Mouse (Mus musculus) heart, postnatal 14 days (tissue): Measurements from ENCODE around the gene Supt4a. TPM values are rescaled to one million over a fixed set of nuclear protein-coding genes. Genes with fewer than 3 reads are reported as not detected.

Source experiments
- DNase-seq, 2 experiments: peaks; one replicate each; pipeline ENCODE4 v3.0.0; 2021 to 2022
- intact Hi-C: fragments of 180-260 bp; cut with DNase I; formaldehyde crosslinking; loops from one replicate; pipeline ENCODE4 v1.15.1; 2025
- total RNA-seq, 2 experiments: library from RNA; stranded (reverse); gene quantifications; 2 replicates each; pipeline ENCODE4 v1.2.3; 2021

Supt4a gene
- total RNA-seq, 2 experiments from 2014 or later: 47.8 to 51.1 TPM

DNA sequence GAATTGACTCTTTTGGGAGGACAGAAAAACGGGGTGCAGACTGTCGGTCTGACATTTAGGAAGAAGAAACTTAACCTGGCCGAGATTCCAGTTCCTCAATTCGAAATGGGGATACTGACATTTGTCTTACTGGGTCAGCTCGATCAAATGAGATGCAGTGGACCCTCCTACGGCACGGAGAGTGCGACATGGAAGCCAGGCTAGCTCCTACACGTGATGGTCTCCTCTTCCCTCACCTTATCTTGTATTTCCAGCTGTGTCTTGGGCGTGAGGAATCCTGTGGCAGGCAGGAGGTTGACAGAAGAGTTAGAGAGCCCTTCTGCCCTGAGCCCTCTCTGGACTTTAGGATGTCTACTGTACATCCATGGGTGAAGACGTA, 12.7 kb downstream of the Supt4a start:
- no peak for DNase-seq
- intact Hi-C loops: no loop called here

DNA sequence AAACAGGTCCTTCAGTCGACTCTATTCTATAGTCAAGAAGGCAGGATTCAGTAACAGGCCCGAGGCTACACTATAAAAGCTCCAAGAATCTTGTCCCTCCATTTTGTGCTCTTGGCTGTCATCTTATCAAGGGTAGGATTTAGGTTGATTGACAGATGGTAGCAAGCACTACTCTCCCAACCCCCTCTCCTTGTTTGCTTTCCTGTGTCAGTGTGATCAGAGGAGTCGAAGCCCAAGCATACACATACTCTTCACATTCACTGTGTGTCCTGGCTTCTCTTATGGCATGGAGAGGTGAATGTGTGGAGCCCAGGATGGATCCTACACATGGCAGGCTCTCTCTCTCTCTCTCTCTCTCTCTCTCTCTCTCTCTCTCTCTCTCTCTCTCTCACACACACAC, 13.2 kb downstream of the Supt4a start:
- intact Hi-C loops: no loop called here
- no peak for DNase-seq

DNA sequence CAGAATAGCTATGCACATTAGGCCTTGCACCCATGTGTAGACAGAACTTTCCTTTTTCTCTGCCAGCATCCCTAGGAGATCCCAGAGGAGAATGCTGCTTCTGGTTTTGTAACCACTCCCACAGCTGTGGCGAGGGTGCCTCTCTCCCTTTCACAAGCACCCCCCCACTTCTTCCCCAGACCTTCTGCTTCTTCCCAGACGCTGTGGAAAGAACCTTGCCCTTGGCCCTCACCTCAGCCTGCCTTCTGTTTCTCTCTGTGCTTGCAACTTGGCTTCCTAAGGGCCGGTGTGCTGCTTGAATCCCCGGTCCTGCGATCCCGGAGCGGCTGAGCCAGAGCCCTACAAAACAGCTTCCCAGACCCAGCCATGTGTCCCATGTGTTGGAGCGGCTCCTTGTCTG, 13.7 kb downstream of the Supt4a start:
- no peak for DNase-seq
- intact Hi-C loops: no loop called here

DNA sequence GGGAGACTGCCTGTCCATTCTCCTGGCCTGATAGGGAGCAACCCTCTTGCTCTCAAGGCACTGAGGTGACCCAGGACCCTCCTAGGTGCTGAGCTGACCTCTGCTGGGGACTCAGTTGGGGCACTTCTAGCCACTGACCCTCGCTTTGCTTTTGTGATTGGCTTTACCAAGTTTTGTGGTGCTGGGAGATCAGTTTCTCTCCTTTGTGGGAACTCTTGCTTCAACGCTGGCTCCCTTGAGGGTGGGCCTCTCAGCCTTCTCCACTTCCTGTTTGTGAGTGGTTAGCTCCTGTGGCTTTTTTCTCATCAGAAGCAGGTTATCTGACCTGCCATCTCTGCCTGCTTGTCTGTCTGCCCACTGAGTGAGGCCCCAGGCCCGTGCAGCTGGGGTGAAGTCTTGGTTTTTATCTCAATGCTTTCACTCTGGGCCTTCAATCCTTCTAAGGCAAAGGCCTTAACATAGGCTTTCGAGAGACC, 14.2 kb downstream of the Supt4a start:
- intact Hi-C loops: no loop called here
- no peak for DNase-seq

DNA sequence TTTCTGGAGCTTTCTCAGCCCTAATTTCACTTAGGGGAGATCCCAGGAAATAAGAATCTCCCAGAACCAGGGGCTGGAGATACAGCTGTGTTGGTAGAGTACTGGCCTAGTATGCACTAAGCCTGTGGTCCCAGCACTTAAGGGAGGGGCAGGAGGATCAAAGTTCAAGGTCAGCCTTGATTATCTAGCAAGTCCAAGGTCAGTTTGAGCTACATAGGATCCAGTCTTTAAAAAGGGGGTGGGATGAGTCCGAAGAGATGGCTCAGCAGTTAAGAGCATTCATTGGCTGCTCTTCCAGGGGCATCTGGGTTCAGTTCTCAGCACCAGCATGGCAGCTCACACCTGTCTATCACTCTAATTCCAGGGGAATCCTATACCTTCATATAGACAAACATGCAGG, 15.0 kb downstream of the Supt4a start:
- DNase-seq: no peak
- intact Hi-C loops: no loop called here

DNA sequence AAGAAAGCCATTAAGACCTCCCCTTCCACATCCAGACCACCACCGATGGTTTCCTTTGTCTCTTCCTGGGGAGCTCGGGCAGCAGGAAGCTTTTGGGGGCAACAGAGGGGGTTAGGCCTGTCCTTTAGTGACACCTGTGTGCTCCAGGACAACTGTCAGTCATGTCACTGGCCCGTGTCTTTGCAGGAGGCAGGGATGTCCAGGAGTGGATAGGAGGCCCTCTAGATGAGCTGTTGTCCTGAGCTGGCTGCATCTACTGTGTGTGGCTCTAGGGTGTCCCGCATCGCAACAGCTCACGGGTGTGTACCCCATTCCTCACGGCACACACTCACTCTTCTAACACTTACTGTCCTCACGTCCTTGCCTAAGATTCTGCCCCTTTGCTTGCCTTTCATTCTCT, 15.9 kb downstream of the Supt4a start:
- intact Hi-C loops: no loop called here
- no peak for DNase-seq

DNA sequence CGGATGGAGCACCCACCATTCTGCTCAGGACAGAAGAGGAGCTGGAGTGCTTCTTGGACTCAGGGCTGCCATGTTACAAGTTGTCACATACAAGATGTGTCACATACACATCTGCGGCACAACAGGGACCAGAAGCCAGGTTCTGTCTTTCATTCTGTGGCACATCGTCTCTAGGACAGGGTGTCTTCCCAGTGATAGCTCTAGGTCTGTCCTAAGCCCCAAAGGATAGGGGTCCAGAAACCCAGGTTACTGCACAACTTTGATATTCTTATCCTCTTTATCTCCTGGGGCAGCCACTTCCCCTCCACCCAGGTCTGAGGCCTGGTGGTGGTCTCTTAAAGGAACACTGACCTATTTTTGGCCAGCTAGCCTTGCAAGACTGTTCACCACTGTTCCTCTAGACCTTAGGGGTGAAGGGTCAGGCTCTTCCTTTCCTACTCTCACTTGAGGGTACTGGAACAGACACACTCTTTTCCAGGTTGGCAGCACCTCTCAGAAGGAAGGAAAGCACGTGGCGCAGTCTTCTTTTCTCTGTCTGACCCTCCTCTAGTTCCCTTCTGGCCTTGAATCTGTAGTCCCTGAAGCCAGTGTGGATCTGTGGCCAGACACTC, 16.6 kb downstream of the Supt4a start:
- intact Hi-C loops: no loop called here

DNA sequence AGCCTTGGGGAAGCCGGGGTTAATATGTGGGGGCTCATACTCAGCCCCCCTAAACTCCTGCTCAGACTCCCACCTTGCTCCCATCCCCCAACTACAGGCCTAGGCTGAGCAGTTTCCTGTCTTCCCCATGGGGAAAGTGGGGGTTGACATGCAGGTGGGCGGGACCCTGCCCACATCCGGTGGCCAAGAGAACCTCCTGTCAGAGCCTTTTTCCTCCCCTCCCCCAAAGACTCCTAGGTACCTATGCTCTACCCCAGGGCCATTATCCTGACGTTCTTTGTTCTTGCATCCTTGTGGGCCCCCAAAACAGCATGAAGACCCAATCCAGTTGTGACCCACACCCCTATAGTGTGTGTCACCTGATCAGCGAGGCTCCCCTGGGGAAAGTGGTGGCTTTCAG, 17.3 kb downstream of the Supt4a start:
- intact Hi-C loops: no loop called here
- DNase-seq: no peak

More for the DNA sequence above, 16.6 kb downstream of the Supt4a start:
- no peak for DNase-seq

DNA sequence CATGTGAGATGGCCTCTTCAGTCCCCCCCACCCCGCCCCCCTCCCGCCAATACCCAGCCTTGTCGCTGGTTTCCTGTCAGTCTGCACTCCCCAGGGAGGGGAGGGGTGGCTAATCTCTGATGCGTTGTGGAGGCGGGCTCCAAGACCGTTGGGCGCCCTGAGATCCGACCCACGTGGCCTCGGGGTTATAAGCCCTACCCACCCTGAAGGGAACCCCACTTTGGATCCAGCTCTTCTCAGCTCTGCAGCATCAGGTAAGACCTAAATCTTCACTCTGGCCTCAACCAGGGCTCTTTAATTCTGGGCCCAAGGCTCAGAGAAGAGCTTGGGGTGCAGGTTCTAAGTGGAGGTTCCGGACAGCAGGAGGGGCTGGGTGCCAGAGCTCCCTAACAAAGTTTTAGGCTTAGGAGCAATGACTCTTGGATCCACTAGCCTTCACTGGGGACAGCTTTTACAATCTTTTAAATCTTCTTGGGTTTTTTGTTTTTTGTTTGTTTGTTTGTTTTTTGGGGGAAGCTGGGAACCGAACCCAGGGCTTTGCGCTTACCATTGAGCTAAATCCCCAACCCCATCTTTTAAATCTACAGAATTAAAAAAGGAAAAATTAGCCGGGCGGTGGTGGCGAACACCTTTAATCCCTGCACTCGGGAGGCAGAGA, 18.1 kb downstream of the Supt4a start:
- DNase-seq: peak; percentile 49 to 52
- intact Hi-C loops: no loop called here

DNA sequence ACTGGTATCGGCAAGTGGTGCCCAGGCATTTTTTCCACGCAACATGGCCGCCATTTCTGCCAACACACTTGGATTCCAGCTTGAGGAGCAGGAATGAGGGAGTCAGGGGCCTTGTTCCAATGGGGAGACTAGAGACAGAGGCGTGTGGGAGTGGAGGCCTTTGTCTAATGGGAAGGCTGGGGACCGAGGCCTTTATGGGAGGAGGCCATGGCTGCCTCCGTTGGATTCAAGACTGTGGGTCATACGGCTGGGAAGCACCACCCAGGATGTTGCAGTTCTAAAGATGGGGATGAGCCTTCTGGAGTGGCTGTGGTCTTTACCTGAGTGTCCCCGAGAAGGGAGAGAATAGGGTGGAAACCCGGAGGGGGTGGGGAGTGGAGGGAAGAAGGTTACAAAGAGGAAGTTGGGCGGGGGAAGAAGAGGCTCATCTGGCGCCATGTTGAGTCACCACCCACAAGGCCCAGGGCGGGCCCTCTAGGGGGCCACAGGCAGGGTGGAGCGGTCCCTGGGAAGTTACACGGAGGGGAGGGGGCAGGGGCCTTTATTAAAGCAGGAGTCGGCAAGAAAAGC, 19.0 kb downstream of the Supt4a start:
- intact Hi-C loops: no loop called here
- DNase-seq: no peak

DNA sequence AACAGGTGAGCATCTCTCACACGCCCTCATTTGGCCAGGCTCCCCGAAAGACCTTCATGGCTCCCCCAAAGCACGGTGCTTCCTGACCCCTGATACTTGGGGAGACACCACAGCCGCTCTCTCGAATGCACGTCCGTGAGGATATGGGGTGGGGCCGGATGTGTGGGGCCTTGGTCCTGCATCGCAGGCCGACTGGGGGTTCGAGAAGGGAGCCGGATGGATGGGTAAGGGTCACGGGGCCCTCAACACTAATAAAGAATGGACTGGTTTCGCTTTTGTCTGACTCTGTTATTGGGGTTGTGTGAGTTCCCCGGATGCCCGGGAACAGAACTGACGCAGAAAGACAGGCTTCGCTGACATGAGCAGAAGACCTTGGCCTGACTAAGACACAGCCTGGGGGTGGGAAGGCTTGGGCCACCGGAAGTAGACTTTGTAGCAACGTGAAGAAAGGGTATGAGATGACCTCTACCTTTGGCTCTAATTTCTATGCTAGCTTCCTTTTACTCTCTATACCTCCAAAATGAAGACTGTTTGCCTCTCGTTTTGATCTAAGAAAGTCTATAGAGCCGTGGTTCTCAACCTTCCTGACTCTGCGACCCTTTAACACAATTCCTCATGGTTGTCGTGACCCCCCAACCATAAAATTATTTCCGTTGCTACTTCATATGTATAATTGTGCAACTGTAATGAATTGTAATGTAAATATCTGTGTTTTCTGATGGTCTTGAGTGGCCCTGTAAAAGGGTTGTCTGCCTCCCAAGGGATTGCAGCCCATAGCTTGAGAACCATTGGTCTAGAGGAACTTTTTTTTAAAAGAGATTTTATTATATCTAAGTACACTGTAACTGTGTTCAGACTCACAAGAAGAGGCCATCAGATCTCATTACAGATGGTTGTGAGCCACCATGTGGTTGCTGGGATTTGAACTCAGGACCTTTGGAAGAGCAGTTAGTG, 19.9 kb downstream of the Supt4a start:
- intact Hi-C loops: no loop called here
- no peak for DNase-seq

DNA sequence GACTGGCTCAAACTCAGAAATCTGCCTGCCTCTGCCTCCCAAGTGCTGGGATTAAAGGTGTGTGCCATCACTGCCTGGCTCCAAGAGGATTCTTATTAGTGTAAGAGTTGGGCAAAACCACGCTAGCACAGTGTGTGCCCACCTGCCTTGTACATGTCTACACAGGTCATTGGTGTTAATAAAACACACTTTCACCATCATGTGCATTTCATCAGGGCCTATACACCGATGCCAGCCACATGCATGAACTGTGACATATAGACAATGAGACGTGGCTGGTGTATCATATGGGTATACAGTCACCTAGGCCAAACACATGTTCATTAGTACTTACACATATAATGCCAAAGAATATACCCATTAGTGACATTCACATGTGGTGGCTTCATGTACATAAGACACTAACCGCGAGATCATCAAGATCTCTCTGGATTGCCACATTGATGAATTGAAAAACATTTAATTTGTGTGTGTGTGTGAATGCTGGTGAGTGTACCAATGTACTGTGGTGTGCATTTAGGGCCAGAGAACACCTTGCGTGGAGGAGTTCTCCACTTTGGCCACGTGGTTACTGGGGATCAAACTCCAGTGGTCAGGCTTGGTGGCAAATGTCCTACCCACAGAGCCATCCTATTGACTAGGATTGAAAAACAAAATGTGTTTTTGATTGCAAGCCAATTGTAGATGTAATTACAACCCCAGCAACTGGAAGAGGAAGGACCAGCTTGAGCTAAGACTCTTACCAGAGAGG, 21.0 kb downstream of the Supt4a start:
- intact Hi-C loops: no loop called here
- DNase-seq: no peak

DNA sequence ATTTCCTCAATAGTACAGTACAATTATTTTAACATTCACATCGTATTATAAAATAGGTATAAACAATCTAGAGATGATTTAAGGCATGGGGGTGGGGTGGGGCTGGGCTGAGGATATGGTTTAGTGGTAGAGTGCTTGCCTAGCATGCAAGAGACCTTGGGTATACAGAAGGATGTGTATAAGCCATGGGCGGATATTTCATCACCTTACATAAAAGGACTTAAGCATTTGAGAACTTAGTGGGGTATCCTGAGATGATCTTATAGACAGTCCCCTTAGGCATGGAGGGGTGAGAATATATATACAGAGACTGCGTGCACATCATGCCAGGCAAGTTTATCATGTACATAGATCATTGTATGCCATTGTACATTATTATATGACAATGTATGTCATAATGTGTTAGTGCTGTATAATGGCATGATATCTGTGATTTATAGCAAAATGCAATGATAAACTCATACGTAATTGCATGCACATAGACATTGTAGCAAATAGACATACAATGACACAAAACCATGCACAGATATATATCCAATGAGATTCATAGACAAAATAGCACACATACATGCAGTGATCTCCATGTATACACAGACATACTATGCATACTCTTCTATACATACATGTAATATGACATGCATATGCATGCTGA, 21.7 kb downstream of the Supt4a start:
- DNase-seq: no peak
- intact Hi-C loops: no loop called here

DNA sequence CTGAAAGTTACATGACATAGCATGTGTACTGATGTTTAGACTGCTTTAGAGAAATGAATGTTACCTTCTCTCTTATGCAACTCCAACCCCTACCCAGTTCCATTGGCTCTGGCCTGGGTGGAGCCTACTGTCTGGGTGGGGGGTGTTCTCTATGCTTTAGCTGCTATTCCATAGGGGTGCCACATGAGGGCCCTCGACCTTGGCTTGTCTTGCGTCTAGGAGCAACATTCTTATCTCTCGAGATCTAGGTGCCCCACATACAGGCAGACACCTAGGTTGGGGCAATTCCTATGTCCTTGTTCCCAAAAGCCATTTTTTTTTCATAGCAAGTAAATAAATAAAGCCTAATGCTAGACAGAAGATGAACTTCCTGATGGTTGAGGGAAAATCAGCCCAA, 22.3 kb downstream of the Supt4a start:
- no peak for DNase-seq
- intact Hi-C loops: no loop called here

DNA sequence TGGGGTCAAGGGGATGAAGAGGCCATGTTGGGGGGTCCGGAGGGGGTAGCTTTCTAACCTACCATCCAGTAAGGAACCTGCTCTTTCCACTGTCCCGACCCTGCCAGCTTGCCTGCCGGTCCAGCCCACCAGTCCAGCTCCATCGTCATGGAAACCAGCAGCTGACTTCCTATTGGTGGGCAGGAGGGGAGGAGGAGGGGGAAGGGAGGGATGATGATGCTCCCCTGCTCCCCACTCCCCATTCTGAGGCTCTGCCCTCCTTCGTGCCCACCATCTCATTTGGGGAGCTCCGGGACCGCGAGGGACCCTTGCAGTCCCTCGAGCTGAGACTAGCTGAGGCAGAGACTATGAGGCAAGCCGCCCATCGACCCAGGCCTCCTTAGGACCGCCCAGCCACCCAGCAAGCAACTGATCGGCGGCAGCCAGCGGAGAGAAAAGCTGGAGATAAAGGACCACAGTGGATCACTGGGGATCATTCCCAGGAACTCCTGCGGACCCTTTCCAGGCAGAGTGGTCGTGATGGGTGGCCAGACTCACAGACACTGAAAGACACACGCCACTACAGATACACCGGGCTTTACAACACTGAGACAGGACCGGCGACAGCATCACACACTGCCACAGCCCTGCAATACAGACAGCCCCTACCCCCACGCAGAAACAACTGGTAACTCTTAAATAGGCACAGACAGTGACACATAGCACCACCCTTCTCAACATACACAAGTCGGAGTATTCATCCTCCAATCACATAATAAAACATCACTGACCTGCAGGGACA, 23.1 kb downstream of the Supt4a start, which contains the start of gene Tspoap1:
Gene Tspoap1 (plus strand): TSS at position 241 of the 781 bp plus-strand sequence.
- DNase-seq: no peak
- intact Hi-C loops: no loop called here

DNA sequence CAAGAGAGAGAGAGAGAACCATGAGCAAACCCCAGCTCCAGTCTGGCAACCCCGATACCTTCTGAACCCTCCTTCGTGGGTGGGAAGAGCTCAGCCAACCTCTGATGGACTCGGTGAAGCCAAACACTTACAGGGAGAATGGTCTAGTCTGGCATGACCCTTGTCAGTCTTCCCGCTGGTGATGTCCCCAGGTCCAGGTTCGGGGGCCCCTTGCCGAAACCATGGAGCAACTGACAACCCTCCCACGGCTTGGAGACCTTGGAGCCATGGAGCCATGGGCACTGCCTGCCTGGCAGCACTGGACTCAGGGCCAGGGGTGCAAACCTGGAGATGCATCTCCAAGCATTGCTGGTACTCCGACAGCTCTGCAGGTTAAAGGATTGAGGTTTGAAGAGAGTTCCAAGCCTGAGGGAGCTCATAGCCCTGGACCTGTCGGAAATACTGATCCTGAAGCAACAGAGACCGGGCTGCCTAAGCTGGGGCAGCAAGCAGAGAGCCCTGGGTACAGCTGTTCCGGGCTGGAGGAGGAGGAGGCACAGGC, 23.9 kb downstream of the Supt4a start:
- no peak for DNase-seq
- intact Hi-C loops: no loop called here

DNA sequence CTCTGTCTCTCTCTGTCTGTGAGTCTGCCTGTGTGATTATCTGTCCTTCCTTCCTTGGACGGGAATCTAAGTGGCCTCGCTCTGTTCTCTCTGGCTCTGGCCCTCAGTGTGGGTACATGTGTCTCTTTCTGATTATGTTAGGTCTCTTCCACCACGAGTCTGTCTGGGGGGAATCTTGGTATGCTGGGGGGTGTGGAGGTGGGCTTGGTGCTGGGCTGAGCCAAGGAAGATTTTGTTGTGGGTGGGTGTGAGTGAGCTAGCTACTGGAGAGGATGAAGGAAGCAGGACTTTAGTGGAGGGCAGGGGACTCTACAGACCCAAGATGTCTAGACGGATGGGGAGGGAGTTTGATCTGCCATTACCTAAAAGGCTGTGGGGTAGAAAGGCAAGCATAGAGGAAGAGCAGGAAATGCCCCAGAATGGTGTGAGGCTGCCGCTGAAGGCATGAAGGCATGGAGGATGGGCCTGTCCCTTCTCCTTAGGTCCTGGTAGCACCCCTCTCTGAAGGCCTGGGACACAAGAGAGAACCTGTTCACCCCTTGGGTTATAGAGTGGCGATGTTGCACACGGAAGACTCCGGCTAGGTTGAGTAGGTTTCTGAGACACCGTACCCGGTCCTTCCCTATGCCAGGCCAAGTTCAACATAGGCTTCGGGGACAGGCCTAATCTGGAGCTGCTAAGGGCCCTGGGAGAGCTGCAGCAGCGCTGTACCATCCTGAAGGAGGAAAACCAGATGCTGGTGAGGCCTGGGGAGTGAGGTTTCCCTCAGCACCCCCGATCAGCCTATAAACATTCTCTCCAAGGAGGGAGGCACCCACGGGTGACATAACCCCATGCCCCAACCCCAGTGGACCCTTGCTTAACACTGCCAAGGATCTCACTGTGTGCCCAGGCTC, 24.7 kb downstream of the Supt4a start:
- DNase-seq: no peak
- intact Hi-C loops: no loop called here
